In genomic region chr10:35940641-35941040, GRCm38 (mm10) we compare ENCODE assay signal across 26 mouse cellular contexts.
"Had no signal": no experiment of that assay in that cellular context is flagged by ENCODE, and none has a peak within 500 bp of the region (broad histone marks: within the 10 kb centered on the region; RNA-seq: fewer than 3 reads in every experiment).

No protein-coding gene starts in this region.

- H3K27me3 ChIP-seq: embryonic facial prominence, embryonic 12.5 days; embryonic facial prominence, embryonic 13.5 days; embryonic facial prominence, embryonic 15.5 days; forebrain, embryonic 12.5 days; forebrain, embryonic 13.5 days; forebrain, embryonic 15.5 days had no signal

- H3K4me2 ChIP-seq: embryonic facial prominence, embryonic 12.5 days; embryonic facial prominence, embryonic 13.5 days; embryonic facial prominence, embryonic 15.5 days; forebrain, embryonic 12.5 days; forebrain, embryonic 13.5 days; forebrain, embryonic 15.5 days; heart, embryonic 11.5 days had no signal

- H3K36me3 ChIP-seq: embryonic facial prominence, embryonic 10.5 days; embryonic facial prominence, embryonic 12.5 days; embryonic facial prominence, embryonic 13.5 days; embryonic facial prominence, embryonic 15.5 days; forebrain, embryonic 10.5 days; forebrain, embryonic 12.5 days; forebrain, embryonic 15.5 days; heart, embryonic 10.5 days had no signal

- H3K9me3 ChIP-seq: embryonic facial prominence, embryonic 10.5 days; embryonic facial prominence, embryonic 12.5 days; embryonic facial prominence, embryonic 13.5 days; embryonic facial prominence, embryonic 15.5 days; forebrain, embryonic 10.5 days; forebrain, embryonic 12.5 days; forebrain, embryonic 13.5 days; forebrain, embryonic 15.5 days; heart, embryonic 10.5 days had no signal

- ATAC-seq: forebrain, embryonic 13.5 days; forebrain, embryonic 14.5 days; forebrain, embryonic 15.5 days; forebrain, postnatal 0 days had no signal

- H3K4me1 ChIP-seq: embryonic facial prominence, embryonic 10.5 days; embryonic facial prominence, embryonic 12.5 days; embryonic facial prominence, embryonic 13.5 days; embryonic facial prominence, embryonic 15.5 days; forebrain, embryonic 10.5 days; forebrain, embryonic 12.5 days; forebrain, embryonic 13.5 days; forebrain, embryonic 15.5 days; heart, embryonic 10.5 days had no signal

- DNase-seq: cerebellum, adult 9-11 months; cerebellum, postnatal 10 days; cerebellum, postnatal 14 days; cerebellum, postnatal 25 days; cerebellum, postnatal 36 days; forebrain, postnatal 0 days; gastrocnemius, adult 2 months; gastrocnemius, postnatal 10 days; gastrocnemius, postnatal 14 days; gastrocnemius, postnatal 25 days; gastrocnemius, postnatal 36 days; heart, adult 11 months; heart, adult 18-20 months; heart, adult 2 months had no signal

- H3K4me3 ChIP-seq: embryonic facial prominence, embryonic 10.5 days; embryonic facial prominence, embryonic 12.5 days; embryonic facial prominence, embryonic 13.5 days; embryonic facial prominence, embryonic 15.5 days; erythroblast, embryonic 14.5 days; forebrain, embryonic 10.5 days; forebrain, embryonic 12.5 days; forebrain, embryonic 13.5 days; forebrain, embryonic 15.5 days; gastrocnemius, adult 2 months; heart, adult 2 months; heart, embryonic 10.5 days had no signal

- H3K27ac ChIP-seq: embryonic facial prominence, embryonic 10.5 days; embryonic facial prominence, embryonic 12.5 days; embryonic facial prominence, embryonic 13.5 days; embryonic facial prominence, embryonic 15.5 days; forebrain, embryonic 10.5 days; forebrain, embryonic 12.5 days; forebrain, embryonic 13.5 days; forebrain, embryonic 15.5 days; gastrocnemius, adult 2 months; heart, adult 2 months; heart, embryonic 10.5 days had no signal

- H3K9ac ChIP-seq: embryonic facial prominence, embryonic 12.5 days; embryonic facial prominence, embryonic 13.5 days; embryonic facial prominence, embryonic 15.5 days; forebrain, embryonic 12.5 days; forebrain, embryonic 13.5 days; forebrain, embryonic 15.5 days; forebrain, postnatal 0 days had no signal
